Mouse (Mus musculus) myocyte (in vitro differentiated cells): ENCODE results near the gene Dbh.

Experiments used
- MYOG ChIP-seq, 3 experiments: IDR thresholded peaks; one replicate each; pipeline ENCODE4 v1.6.1; 2011; ENCODE audit warnings: control low read depth in 2 of 3, low read depth in 2 of 3, mild to moderate bottlenecking in 2 of 3; ENCODE audit not compliant: insufficient read length in 2 of 3, control insufficient read depth in 1 of 3, insufficient read depth in 1 of 3
- POLR2A ChIP-seq: IDR thresholded peaks from one replicate; pipeline ENCODE4 v1.6.1; 2011; ENCODE audit warnings: low read depth, mild to moderate bottlenecking, control low read depth, moderate library complexity; ENCODE audit not compliant: insufficient read length
- POLR2AphosphoS2 ChIP-seq: IDR thresholded peaks from one replicate; pipeline ENCODE4 v1.6.1; 2011; ENCODE audit warnings: low read depth, control low read depth; ENCODE audit not compliant: insufficient read length
- SRF ChIP-seq: IDR thresholded peaks from one replicate; pipeline ENCODE4 v1.6.1; 2011; ENCODE audit warnings: low read depth; ENCODE audit not compliant: control insufficient read depth, insufficient read length
- TCF12 ChIP-seq: IDR thresholded peaks from one replicate; pipeline ENCODE4 v1.6.1; 2011; ENCODE audit warnings: mild to moderate bottlenecking, control low read depth; ENCODE audit not compliant: poor library complexity, insufficient read depth, severe bottlenecking
- USF1 ChIP-seq: IDR thresholded peaks from one replicate; pipeline ENCODE4 v1.6.1; 2011; ENCODE audit warnings: low read depth, mild to moderate bottlenecking, control low read depth, moderate library complexity

DNA sequence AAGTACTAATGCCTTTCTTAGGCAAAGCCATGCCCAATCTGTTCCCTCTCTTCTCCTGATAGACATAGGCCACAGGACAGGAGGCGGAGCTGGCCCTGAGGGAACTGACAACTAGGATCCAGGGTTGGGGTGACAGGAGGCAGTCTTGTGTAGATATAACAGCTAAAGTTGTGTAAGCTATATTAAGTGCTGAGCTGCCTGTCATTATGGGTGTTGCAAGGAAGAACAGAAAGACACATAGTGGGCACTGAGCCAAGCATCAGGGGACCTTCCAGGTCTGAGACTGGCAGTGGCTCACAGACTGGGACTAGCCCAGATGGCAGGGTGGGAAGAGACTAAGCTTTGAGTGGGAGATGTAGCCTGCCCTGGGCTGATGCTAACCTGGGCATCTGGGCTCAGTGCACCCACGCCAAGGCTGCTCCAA, 53.1 kb downstream of the Dbh start:
- TF ChIP-seq POLR2A (no peak), TCF12 (no peak), USF1 (no peak), POLR2AphosphoS2 (no peak), SRF (no peak), MYOG (IDR thresholded peaks at IDR 0.05; ENCODE audit: control insufficient read depth in 1 of 3, insufficient read depth in 1 of 3, insufficient read length in 2 of 3, low read depth in 2 of 3) (no peak)
